Mouse (Mus musculus) urinary bladder, postnatal 25 days (tissue): ENCODE results near the gene Ccz1.

ENCODE experiments used
- DNase-seq: peaks from one replicate; pipeline ENCODE4 v3.0.0; 2022; ENCODE audit warnings: low spot score

The Ccz1 gene

DNA sequence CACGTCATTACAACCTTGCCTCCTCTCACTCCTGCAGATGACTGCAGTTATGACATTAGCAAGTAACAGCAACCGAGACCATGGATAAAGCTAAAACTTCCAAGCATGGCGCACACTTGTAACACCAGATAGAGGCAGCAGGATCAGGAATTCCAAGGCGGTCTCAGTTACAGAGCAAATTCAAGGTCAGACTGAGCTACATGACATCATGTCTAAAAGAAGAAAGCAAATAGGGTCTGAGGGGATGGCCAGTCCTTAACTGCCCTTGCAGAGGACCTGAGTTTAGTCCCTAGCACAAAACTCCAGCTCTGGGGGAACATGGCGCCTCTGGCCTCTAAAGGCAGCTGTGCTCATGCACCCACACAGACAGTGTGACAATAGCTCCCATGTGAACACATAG is 20.8 kb downstream of the Ccz1 start:
- DNase-seq = no peak

DNA sequence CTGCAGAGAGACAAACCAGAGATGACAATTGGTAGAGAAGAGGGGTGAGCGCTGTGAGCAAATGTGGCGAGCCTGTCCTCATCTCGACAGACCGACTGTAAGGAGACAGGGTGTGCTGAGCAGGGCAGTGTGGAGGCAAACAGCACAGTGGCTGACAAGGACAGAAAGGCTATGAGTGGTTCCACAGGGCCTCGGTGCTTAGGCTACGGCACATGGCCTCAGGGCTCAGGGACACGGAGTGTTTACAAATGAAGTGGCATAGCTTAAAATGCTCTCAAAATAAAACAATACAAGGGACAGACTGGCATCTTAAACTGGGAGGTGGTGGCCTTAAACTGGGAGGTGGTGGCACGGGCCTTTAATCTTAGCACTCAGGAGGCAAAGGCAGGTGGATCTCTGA is 21.4 kb downstream of the Ccz1 start:
- DNase-seq = no peak

DNA sequence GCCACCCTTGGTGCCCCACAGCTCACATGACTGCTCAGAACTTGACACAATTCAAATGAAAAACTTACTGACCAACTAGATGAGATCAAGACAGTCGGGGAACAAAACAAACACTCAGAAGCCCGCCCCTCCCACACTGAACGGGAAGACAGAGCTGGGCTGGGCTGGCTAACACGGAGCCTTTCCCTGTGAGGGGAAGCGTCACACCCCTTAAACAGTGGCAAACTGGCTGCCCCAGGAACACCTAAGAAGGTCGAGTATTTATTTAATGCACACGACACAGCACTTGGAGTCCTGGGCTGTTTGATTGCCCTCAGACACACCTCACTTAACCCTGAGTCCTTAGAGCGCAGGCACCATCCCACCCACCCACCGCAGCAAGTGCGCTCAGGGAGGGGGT is 22.0 kb downstream of the Ccz1 start:
- no peak for DNase-seq

DNA sequence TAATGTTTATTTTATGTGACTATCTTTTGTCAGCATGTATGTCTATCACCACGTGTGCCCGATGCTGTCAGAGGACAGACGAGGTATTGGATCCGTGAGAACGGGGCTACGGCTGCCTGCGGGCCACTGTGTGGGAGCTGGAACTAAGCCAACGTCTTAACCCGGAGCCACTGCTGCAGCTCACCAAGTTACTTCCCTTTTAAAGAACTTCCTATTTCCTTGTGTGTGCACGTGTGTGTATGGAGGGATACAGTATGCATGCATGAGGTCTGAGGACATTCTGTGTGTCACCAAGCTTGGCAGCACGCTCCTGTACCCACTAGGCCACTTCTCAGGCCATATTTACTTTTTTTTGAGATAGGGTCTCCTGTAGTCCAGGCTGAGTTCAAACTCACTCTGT is 24.6 kb downstream of the Ccz1 start:
- DNase-seq = no peak

DNA sequence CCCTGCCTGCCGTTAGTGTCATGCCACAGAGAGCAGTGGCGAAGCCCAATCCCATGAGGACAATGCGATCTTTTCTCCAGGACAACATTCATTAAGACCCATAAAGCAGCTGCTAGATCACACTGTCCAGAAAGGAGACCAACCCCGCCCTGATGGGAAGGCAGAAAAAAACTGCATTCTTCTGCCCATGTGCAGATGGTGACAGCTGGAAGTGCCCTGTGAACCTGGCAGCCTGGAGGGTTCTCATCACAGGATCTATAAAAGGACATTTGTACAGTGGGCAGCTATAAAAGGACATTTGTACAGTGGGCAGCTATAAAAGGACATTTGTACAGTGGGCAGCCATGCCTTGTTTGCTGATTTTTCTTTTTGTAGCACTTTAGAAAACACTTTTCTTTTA is 25.6 kb downstream of the Ccz1 start:
- DNase-seq = no peak

GRCm38 (mm10) chr5:143987596-143987995 is 27.1 kb downstream of the Ccz1 start:
- no peak for DNase-seq

GRCm38 (mm10) chr5:143985381-143985780 is 29.3 kb downstream of the Ccz1 start:
- DNase-seq = no peak

DNA sequence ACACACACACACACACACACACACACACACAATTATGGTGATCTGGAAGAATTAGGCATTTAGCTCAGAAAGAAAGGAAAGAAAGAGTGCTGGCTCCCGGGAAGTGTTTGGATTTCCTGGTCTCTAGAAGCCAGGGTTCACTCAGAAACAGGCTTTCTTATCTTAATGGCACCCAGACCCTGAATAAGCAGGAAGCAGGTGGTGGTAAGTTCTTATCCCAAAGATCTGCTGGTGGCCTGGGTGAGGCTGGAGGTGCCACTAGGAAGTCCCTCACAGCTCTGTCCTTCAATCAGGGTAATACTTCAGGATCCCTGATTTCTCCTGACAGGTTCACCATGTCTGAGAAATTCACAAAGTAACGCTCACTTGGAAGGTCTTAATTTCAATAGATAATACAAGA is 32.3 kb downstream of the Ccz1 start:
- no peak for DNase-seq

- no peak for DNase-seq
Measured at GRCm38 (mm10) chr5:143980858-143981257, 33.8 kb downstream of the Ccz1 start.

DNA sequence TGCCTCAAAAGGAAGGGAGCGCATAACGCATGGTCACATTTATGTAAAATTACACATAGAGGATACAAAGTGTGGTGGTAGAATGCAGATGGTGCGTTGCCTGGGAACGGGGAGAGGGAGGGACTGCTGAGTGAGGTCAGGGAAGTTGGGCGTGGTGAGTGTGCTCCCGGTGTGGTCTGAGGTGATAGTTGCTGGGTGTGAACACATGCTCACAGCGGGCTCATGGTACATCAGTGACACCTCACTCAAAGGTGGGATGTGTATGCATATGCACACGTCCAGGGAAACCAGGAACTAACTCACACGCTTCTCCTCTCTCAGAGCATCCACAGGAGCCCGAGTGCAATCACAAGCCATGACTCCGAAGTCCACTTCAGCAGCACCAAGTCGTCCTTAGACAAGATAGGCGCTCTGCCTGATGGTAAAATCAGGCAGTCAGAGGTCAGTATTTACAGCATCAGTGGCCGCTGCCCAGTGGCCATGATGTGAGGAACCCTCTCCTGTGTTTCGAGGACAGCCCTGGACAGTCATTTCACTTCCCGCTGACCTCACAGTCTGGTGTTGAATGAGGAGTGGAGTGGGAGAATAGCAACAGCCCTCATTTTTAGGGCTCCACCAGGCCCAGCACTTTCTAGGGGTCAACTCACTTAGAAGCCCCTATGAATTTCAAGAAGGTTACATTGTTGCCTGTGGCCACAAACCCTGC is 37.8 kb downstream of the Ccz1 start:
- DNase-seq = no peak

GRCm38 (mm10) chr5:143976232-143976631 is 38.4 kb downstream of the Ccz1 start:
- DNase-seq = no peak

GRCm38 (mm10) chr5:143975631-143975933 is 39.1 kb downstream of the Ccz1 start:
- DNase-seq = no peak

GRCm38 (mm10) chr5:143974931-143975630 is 39.6 kb downstream of the Ccz1 start:
- peak; percentile 50 for DNase-seq

DNA sequence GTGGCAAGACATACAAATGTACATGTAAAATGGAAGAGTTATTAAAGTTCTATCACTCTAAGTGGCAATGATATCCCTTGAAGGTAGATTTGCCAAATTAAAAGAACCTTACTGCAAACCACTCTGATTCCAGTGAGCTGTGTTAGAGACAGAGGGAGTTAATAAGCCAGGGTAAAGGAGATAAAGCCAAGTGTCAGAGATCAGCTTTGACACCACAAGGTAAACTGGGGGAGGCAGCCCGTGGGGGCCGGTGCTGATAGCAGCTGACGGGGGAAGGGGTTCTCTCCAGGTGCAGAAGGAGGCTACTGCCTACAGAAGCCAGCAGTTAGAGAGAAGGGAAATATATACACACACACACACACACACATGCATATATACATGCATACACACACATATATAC is 42.0 kb downstream of the Ccz1 start:
- no peak for DNase-seq

- no peak for DNase-seq
Measured at GRCm38 (mm10) chr5:143966671-143967070, 48.0 kb downstream of the Ccz1 start.

- DNase-seq = no peak
Measured at GRCm38 (mm10) chr5:143965586-143966345, 48.9 kb downstream of the Ccz1 start.

GRCm38 (mm10) chr5:143961176-143961575 is 53.5 kb downstream of the Ccz1 start:
- DNase-seq = no peak

DNA sequence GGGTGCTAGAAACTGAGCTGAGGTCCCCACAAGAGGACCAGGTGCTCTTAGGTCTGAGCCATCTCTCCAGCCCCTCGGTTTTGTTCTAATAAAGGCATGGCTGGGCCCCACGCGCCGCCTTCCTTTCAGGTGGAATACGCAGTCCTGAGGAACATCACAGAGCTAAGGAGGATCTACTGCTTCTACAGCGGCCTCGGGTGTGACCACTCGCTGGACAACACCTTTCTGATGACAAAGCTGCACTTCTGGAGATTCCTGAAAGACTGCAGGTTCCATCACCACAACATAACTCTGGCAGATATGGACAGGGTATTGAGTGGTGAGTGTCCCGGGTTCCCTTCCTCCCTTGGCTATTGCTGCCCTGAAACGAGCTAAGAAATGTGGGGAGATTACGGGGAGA is 55.1 kb downstream of the Ccz1 start:
- DNase-seq = no peak

DNA sequence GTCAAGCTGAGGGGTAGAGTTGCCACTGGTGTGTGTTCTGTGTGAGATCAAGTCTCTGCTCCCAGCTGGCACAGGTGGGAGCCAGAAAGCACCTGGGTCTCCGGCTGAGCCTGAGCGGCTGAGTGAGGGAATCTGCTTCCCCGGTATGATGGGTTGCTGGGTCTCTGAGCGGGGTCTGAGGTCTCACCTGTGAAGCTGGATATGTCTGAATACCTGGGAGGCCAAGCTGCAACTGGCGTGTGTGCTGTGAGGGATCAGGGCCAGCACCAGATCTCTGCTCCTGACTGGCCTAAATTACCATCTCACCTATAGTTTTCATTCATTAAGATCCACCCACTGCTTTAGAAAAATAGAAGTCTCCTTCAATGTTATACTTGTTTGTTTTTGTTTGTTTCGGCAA is 57.6 kb downstream of the Ccz1 start:
- no peak for DNase-seq

DNA sequence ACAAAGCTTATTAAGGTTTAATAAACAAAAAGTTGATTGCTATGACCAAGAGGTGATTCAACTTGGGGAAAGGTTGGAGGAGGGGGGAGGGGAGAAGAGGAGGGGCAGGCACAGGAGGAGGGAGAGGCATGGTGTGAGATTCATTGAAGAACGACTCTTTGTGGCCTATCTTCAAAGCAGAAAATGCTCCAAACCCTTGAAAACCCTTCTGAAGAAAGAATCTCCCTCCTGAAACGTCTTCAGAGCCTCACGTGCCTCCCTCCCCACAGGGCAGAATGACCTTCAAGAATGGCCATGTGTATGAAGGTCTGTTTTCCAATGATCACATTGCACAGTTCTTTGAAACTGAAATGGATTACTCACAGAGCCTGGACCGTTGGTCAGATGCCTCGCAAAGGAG is 64.7 kb downstream of the Ccz1 start:
- DNase-seq = no peak

- DNase-seq = no peak
Measured at GRCm38 (mm10) chr5:143948361-143948760, 66.3 kb downstream of the Ccz1 start.

DNA sequence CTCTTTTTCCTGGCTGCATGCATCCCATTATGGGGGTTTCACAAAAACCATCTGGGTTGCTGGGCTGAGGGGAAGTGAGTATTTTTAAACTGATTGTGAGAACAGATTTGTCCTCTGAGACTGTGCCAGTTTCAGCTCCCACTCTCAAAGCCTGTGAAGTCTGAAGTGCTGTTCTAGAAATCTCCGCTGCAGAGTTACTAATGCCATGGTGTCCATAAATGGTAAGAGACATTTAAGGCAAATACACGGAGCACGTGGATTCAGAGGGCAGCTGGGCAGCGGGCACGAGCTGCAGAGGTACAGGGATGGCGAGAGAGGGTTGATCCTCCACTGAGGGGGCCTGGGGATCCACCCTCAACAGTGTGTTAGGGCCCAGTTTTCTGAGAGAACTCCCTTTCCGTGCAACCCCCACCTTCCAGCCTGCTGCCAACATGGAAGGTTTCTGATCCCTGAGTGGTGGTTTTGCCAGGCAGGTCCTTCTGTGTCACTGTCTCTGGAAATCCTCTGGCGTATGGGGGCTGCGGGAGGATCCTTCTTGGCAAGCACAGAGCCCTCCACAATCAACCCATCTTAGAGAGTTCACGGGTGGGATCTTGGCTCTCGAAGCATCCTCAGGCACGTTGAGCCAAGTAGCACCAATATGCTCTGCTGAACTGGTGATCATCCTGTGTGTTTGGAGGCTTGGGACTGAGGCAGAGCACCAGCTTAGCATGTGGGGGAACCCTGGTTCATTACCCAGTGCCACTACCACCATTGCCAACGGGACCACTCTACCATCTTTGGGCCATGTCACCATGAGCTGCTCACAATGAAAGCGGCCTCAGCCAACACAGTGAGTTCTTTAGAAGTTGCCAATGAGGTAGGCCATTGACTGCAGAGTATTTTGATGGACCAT is 71.2 kb downstream of the Ccz1 start:
- DNase-seq = no peak
